ENCODE assay signal across 16 mouse cellular contexts in genomic region chr4:155762357-155762756, GRCm38 (mm10). TPM values are rescaled to one million over a fixed set of nuclear protein-coding genes. Genes with fewer than 3 reads are reported as not detected.
DNase-seq lines count a peak whose midpoint lies in the region; ATAC-seq lines count a peak whose summit lies in the region.
"Had no signal": no experiment of that assay in that cellular context is flagged by ENCODE, and none has a peak within 500 bp of the region (broad histone marks: within the 10 kb centered on the region; RNA-seq: fewer than 3 reads in every experiment).

No protein-coding gene starts in this region.

- ATAC-seq in hindbrain, embryonic 14.5 days (ENCODE audit: low FRiP score) = no peak
- no peak for ATAC-seq in hindbrain, embryonic 11.5 days (ENCODE audit: low FRiP score)
- ATAC-seq in neural tube, embryonic 14.5 days (ENCODE audit: low read depth) = no peak
- no peak for ATAC-seq in neural tube, embryonic 15.5 days (ENCODE audit: low FRiP score)
- ATAC-seq: intestine, postnatal 0 days had no signal

- H3K27me3 ChIP-seq in hindbrain, embryonic 14.5 days (ENCODE audit: control insufficient read depth, insufficient read depth, low read length) = no peaks in the 10 kb centered on the region
- no peaks in the 10 kb centered on the region for H3K27me3 ChIP-seq in hindbrain, embryonic 11.5 days (ENCODE audit: control insufficient read depth, insufficient read depth, low read length)
- no peaks in the 10 kb centered on the region for H3K27me3 ChIP-seq in neural tube, embryonic 14.5 days (ENCODE audit: control insufficient read depth, insufficient read depth, low read length)
- H3K27me3 ChIP-seq in neural tube, embryonic 15.5 days (replicated peaks) = no peaks in the 10 kb centered on the region
- H3K27me3 ChIP-seq: stomach, embryonic 15.5 days had no signal

- no peak overlapping the region for H3K9ac ChIP-seq in hindbrain, embryonic 14.5 days
- no peak overlapping the region for H3K9ac ChIP-seq in hindbrain, embryonic 11.5 days (ENCODE audit: low read depth, low read length)
- H3K9ac ChIP-seq in neural tube, embryonic 14.5 days (replicated peaks; ENCODE audit: low read depth, low read length) = no peak overlapping the region
- H3K9ac ChIP-seq in neural tube, embryonic 15.5 days (replicated peaks) = no peak overlapping the region

- H3K9me3 ChIP-seq in hindbrain, embryonic 14.5 days (ENCODE audit: control insufficient read depth, low read length) = no peaks in the 10 kb centered on the region
- no peaks in the 10 kb centered on the region for H3K9me3 ChIP-seq in hindbrain, embryonic 11.5 days (ENCODE audit: control insufficient read depth, low read length)
- no peaks in the 10 kb centered on the region for H3K9me3 ChIP-seq in neural tube, embryonic 14.5 days (ENCODE audit: control insufficient read depth, low read length)
- H3K9me3 ChIP-seq in neural tube, embryonic 15.5 days (replicated peaks) = no peaks in the 10 kb centered on the region
- H3K9me3 ChIP-seq: stomach, embryonic 15.5 days had no signal

- DNase-seq in adrenal gland, adult 2 months = peak; percentile 72
- DNase-seq in adrenal gland, adult 8-10 months = no peak
- no peak for DNase-seq in hindbrain, embryonic 14.5 days (ENCODE audit: low spot score)
- no peak for DNase-seq in hindbrain, embryonic 11.5 days (ENCODE audit: low spot score)
- no peak for DNase-seq in T-cell, adult 2 months (ENCODE audit: low spot score)
- DNase-seq in urinary bladder, adult 18-20 months (ENCODE audit: low spot score in 2 of 2) = no peak
- DNase-seq: cerebellum, adult 9-10 months; heart, postnatal 36 days; thymus, postnatal 14 days had no signal

- peak overlapping the region; percentile 7; the same call in 1 of the 2 replicates for H3K4me2 ChIP-seq in hindbrain, embryonic 14.5 days (replicated peaks)
- H3K4me2 ChIP-seq in hindbrain, embryonic 11.5 days (replicated peaks; ENCODE audit: low read depth, low read length) = no peak overlapping the region
- H3K4me2 ChIP-seq in neural tube, embryonic 14.5 days (ENCODE audit: low read depth, low read length) = peak overlapping the region; percentile 98; the same call in 1 of the 2 replicates
- H3K4me2 ChIP-seq in neural tube, embryonic 15.5 days = no peak overlapping the region

- peaks cover 7% of the 10 kb centered on the region; the same call in 1 of the 2 replicates for H3K36me3 ChIP-seq in hindbrain, embryonic 14.5 days (replicated peaks; ENCODE audit: control insufficient read depth, insufficient read depth)
- H3K36me3 ChIP-seq in hindbrain, embryonic 11.5 days (ENCODE audit: control insufficient read depth, insufficient read depth, low read length) = no peaks in the 10 kb centered on the region
- H3K36me3 ChIP-seq in neural tube, embryonic 14.5 days (ENCODE audit: control insufficient read depth, insufficient read depth, low read length) = no peaks in the 10 kb centered on the region
- no peaks in the 10 kb centered on the region; the same call in 1 of the 2 replicates for H3K36me3 ChIP-seq in neural tube, embryonic 15.5 days
- H3K36me3 ChIP-seq: stomach, embryonic 15.5 days had no signal

- H3K27ac ChIP-seq in hindbrain, embryonic 14.5 days = no peak overlapping the region
- no peak overlapping the region for H3K27ac ChIP-seq in hindbrain, embryonic 11.5 days (ENCODE audit: low read depth, low read length)
- no peak overlapping the region for H3K27ac ChIP-seq in neural tube, embryonic 14.5 days (ENCODE audit: low read depth, low read length)
- H3K27ac ChIP-seq in neural tube, embryonic 15.5 days (replicated peaks) = no peak overlapping the region
- H3K27ac ChIP-seq: stomach, embryonic 15.5 days had no signal

- 91% methylated on average over 3 of the region's 3 CpGs for WGBS in hindbrain, embryonic 14.5 days
- WGBS in hindbrain, embryonic 11.5 days = 91% methylated on average over 3 of the region's 3 CpGs
- 90% methylated on average over 3 of the region's 3 CpGs for WGBS in neural tube, embryonic 14.5 days
- whole genome bisulfite sequencing in neural tube, embryonic 15.5 days = 85% methylated on average over 3 of the region's 3 CpGs

- no peak overlapping the region for H3K4me3 ChIP-seq in hindbrain, embryonic 14.5 days (replicated peaks; ENCODE audit: low read length)
- H3K4me3 ChIP-seq in hindbrain, embryonic 11.5 days (ENCODE audit: low read depth, low read length) = no peak overlapping the region
- H3K4me3 ChIP-seq in neural tube, embryonic 14.5 days (ENCODE audit: low read depth, low read length) = no peak overlapping the region
- no peak overlapping the region for H3K4me3 ChIP-seq in neural tube, embryonic 15.5 days (replicated peaks)

- peaks cover 16% of the 10 kb centered on the region for H3K4me1 ChIP-seq in hindbrain, embryonic 14.5 days (replicated peaks; ENCODE audit: control insufficient read depth, insufficient read depth, low read length)
- peaks cover 7% of the 10 kb centered on the region for H3K4me1 ChIP-seq in hindbrain, embryonic 11.5 days (replicated peaks; ENCODE audit: control insufficient read depth, insufficient read depth, low read length)
- H3K4me1 ChIP-seq in neural tube, embryonic 14.5 days (ENCODE audit: control insufficient read depth, insufficient read depth, low read length) = peaks cover 15% of the 10 kb centered on the region
- peaks cover 31% of the 10 kb centered on the region for H3K4me1 ChIP-seq in neural tube, embryonic 15.5 days

RNA-seq across cellular contexts. Expression of gene Atad3a, which starts 1.5 kb away (rescaled TPM):
- 10 to 100 TPM; 71.4 to 90.7 TPM for total RNA-seq in adrenal gland, adult 2 months (2021)
- 226 and 242 TPM in 2 replicates for polyA plus RNA-seq in adrenal gland, adult 2 months (2012; rRNA removed)
- total RNA-seq in adrenal gland, adult 8-10 months (2022) = 10 to 100 TPM; 69.5 to 90.1 (median 77.6) TPM
- 73.0 and 82.2 TPM in 2 replicates for polyA plus RNA-seq in hindbrain, embryonic 14.5 days (2014; fragmentation: Nextera tagmentation; extraction: Ambion mirVana)
- 70.9 and 79.9 TPM in 2 replicates for polyA plus RNA-seq in hindbrain, embryonic 11.5 days (2014; fragmentation: Nextera tagmentation; extraction: Ambion mirVana)
- polyA plus RNA-seq in neural tube, embryonic 14.5 days (2014; fragmentation: Nextera tagmentation; extraction: Ambion mirVana) = 82.6 and 85.0 TPM in 2 replicates
- polyA plus RNA-seq in neural tube, embryonic 15.5 days (2015; fragmentation: Nextera tagmentation; extraction: Ambion mirVana) = 90.0 and 96.6 TPM in 2 replicates

RNA-seq across cellular contexts. Expression of gene Vwa1, which starts 12.1 kb away (rescaled TPM):
- total RNA-seq in adrenal gland, adult 2 months (2021) = 1 to 10 TPM; 2.5 to 4.8 TPM
- 9.4 and 12.0 TPM in 2 replicates for polyA plus RNA-seq in adrenal gland, adult 2 months (2012; rRNA removed)
- 1 to 10 TPM; 3.2 to 6.9 (median 4.7) TPM for total RNA-seq in adrenal gland, adult 8-10 months (2022)
- 24.7 and 27.6 TPM in 2 replicates for polyA plus RNA-seq in hindbrain, embryonic 14.5 days (2014; fragmentation: Nextera tagmentation; extraction: Ambion mirVana)
- polyA plus RNA-seq in hindbrain, embryonic 11.5 days (2014; fragmentation: Nextera tagmentation; extraction: Ambion mirVana) = 8.6 and 9.5 TPM in 2 replicates
- 17.4 and 23.1 TPM in 2 replicates for polyA plus RNA-seq in neural tube, embryonic 14.5 days (2014; fragmentation: Nextera tagmentation; extraction: Ambion mirVana)
- 30.0 and 31.9 TPM in 2 replicates for polyA plus RNA-seq in neural tube, embryonic 15.5 days (2015; fragmentation: Nextera tagmentation; extraction: Ambion mirVana)

RNA-seq across cellular contexts. Expression of gene Tmem88b, which starts 23.3 kb away (rescaled TPM):
- under 1 TPM; 0.52 to 0.62 TPM for total RNA-seq in adrenal gland, adult 2 months (2021)
- polyA plus RNA-seq in adrenal gland, adult 2 months (2012; rRNA removed) = 0.81 and 0.97 TPM in 2 replicates
- total RNA-seq in adrenal gland, adult 8-10 months (2022) = 1 to 10 TPM in 1 of 4 experiments, under 1 TPM in 3; 0.17 to 1.0 (median 0.62) TPM
- polyA plus RNA-seq in hindbrain, embryonic 14.5 days (2014; fragmentation: Nextera tagmentation; extraction: Ambion mirVana) = 0.84 and 0.93 TPM in 2 replicates
- 0.25 and 0.52 TPM in 2 replicates for polyA plus RNA-seq in hindbrain, embryonic 11.5 days (2014; fragmentation: Nextera tagmentation; extraction: Ambion mirVana)
- 0.92 and 1.2 TPM in 2 replicates for polyA plus RNA-seq in neural tube, embryonic 14.5 days (2014; fragmentation: Nextera tagmentation; extraction: Ambion mirVana)
- 0.78 and 1.2 TPM in 2 replicates for polyA plus RNA-seq in neural tube, embryonic 15.5 days (2015; fragmentation: Nextera tagmentation; extraction: Ambion mirVana)

RNA-seq across cellular contexts. Expression of gene Tmem240, which starts 27.8 kb away (rescaled TPM):
- total RNA-seq in adrenal gland, adult 2 months (2021) = under 1 TPM; 0.55 to 0.73 TPM
- 2.0 and 3.1 TPM in 2 replicates for polyA plus RNA-seq in adrenal gland, adult 2 months (2012; rRNA removed)
- 1 to 10 TPM in 3 of 4 experiments, under 1 TPM in 1; 0.90 to 1.2 (median 1.1) TPM for total RNA-seq in adrenal gland, adult 8-10 months (2022)
- polyA plus RNA-seq in hindbrain, embryonic 14.5 days (2014; fragmentation: Nextera tagmentation; extraction: Ambion mirVana) = 8.8 and 9.3 TPM in 2 replicates
- polyA plus RNA-seq in hindbrain, embryonic 11.5 days (2014; fragmentation: Nextera tagmentation; extraction: Ambion mirVana) = 0.73 and 0.91 TPM in 2 replicates
- polyA plus RNA-seq in neural tube, embryonic 14.5 days (2014; fragmentation: Nextera tagmentation; extraction: Ambion mirVana) = 6.8 and 9.6 TPM in 2 replicates
- polyA plus RNA-seq in neural tube, embryonic 15.5 days (2015; fragmentation: Nextera tagmentation; extraction: Ambion mirVana) = 23.7 and 28.3 TPM in 2 replicates

RNA-seq across cellular contexts. Expression of gene Ankrd65, which starts 27.9 kb away (rescaled TPM):
- not detected for total RNA-seq in adrenal gland, adult 2 months (2021)
- polyA plus RNA-seq in adrenal gland, adult 2 months (2012; rRNA removed) = 0.11 and 0.16 TPM in 2 replicates
- not detected for total RNA-seq in adrenal gland, adult 8-10 months (2022)
- polyA plus RNA-seq in hindbrain, embryonic 14.5 days (2014; fragmentation: Nextera tagmentation; extraction: Ambion mirVana) = not detected in 2 replicates
- polyA plus RNA-seq in hindbrain, embryonic 11.5 days (2014; fragmentation: Nextera tagmentation; extraction: Ambion mirVana) = not detected in 2 replicates
- polyA plus RNA-seq in neural tube, embryonic 14.5 days (2014; fragmentation: Nextera tagmentation; extraction: Ambion mirVana) = not detected in 2 replicates
- polyA plus RNA-seq in neural tube, embryonic 15.5 days (2015; fragmentation: Nextera tagmentation; extraction: Ambion mirVana) = 0.27 TPM in 1 of 2 replicates, not detected in the other
- total RNA-seq: heart, adult 8-10 months; heart, postnatal 36 days; left cerebral cortex, postnatal 25 days; megakaryocyte-erythroid progenitor cell, adult 5-6 weeks had no signal
- polyA plus RNA-seq: intestine, postnatal 0 days had no signal

Comparison
In these comparisons a context has a peak if more than half of its experiments do, and no peak if none do; other contexts are left out.
1. H3K4me2 ChIP-seq: peak in hindbrain, embryonic 14.5 days (single experiment) and neural tube, embryonic 14.5 days (single experiment); none in hindbrain, embryonic 11.5 days (single experiment) and neural tube, embryonic 15.5 days (single experiment).